Mouse (Mus musculus): ENCODE data around the gene Sun2.

The Sun2 gene

GRCm38 (mm10) chr15:79755977-79756625 lies 13.8 kb upstream of the Sun2 start:
- no peak for DNase-seq (ENCODE audit: low read depth, low spot score)

GRCm38 (mm10) chr15:79755176-79755575 lies 12.8 kb upstream of the Sun2 start:
- no peak for DNase-seq (ENCODE audit: low read depth, low spot score)

GRCm38 (mm10) chr15:79753873-79754272 lies 11.5 kb upstream of the Sun2 start:
- no peak for DNase-seq (ENCODE audit: low read depth, low spot score)

- no peak for DNase-seq (ENCODE audit: low read depth, low spot score)
Measured at GRCm38 (mm10) chr15:79753420-79753752, 11.1 kb upstream of the Sun2 start.

- no peak for DNase-seq (ENCODE audit: low read depth, low spot score)
Measured at GRCm38 (mm10) chr15:79752742-79753419, 10.5 kb upstream of the Sun2 start.

GRCm38 (mm10) chr15:79751772-79752171 lies 9.4 kb upstream of the Sun2 start:
- no peak for DNase-seq (ENCODE audit: low read depth, low spot score)

GRCm38 (mm10) chr15:79750266-79750665 lies 7.9 kb upstream of the Sun2 start:
- DNase-seq (ENCODE audit: low read depth, low spot score) = no peak

GRCm38 (mm10) chr15:79749162-79749561 lies 6.8 kb upstream of the Sun2 start:
- no peak for DNase-seq (ENCODE audit: low read depth, low spot score)

- DNase-seq (ENCODE audit: low read depth, low spot score) = no peak
Measured at GRCm38 (mm10) chr15:79747998-79748397, 5.7 kb upstream of the Sun2 start.

- DNase-seq (ENCODE audit: low read depth, low spot score) = no peak
Measured at GRCm38 (mm10) chr15:79745883-79746282, 3.5 kb upstream of the Sun2 start.

- DNase-seq (ENCODE audit: low read depth, low spot score) = no peak
Measured at GRCm38 (mm10) chr15:79745312-79745711, 3.0 kb upstream of the Sun2 start.

- DNase-seq (ENCODE audit: low read depth, low spot score) = no peak
Measured at GRCm38 (mm10) chr15:79744742-79745141, 2.4 kb upstream of the Sun2 start.

GRCm38 (mm10) chr15:79744001-79744400 lies 1.7 kb upstream of the Sun2 start:
- DNase-seq (ENCODE audit: low read depth, low spot score) = no peak

GRCm38 (mm10) chr15:79742706-79743023 lies 329 bp upstream of the Sun2 start:
- DNase-seq (ENCODE audit: low read depth, low spot score) = no peak

GRCm38 (mm10) chr15:79741173-79741858 lies 1.0 kb downstream of the Sun2 start:
- peak; percentile 87 for DNase-seq (ENCODE audit: low read depth, low spot score)

- no peak for DNase-seq (ENCODE audit: low read depth, low spot score)
Measured at GRCm38 (mm10) chr15:79740739-79741138, 1.6 kb downstream of the Sun2 start.

- peak; percentile 87 for DNase-seq (ENCODE audit: low read depth, low spot score)
Measured at GRCm38 (mm10) chr15:79734311-79734710, 8.0 kb downstream of the Sun2 start.

- no peak for DNase-seq (ENCODE audit: low read depth, low spot score)
Measured at GRCm38 (mm10) chr15:79733640-79734039, 8.7 kb downstream of the Sun2 start.

- peak; percentile 92 for DNase-seq (ENCODE audit: low read depth, low spot score)
Measured at GRCm38 (mm10) chr15:79733192-79733591, 9.1 kb downstream of the Sun2 start.

- no peak for DNase-seq (ENCODE audit: low read depth, low spot score)
Measured at GRCm38 (mm10) chr15:79731554-79731953, 10.8 kb downstream of the Sun2 start.

- DNase-seq (ENCODE audit: low read depth, low spot score) = no peak
Measured at GRCm38 (mm10) chr15:79728731-79729388, 13.5 kb downstream of the Sun2 start.

- no peak for DNase-seq (ENCODE audit: low read depth, low spot score)
Measured at GRCm38 (mm10) chr15:79728311-79728710, 14.0 kb downstream of the Sun2 start.

- DNase-seq (ENCODE audit: low read depth, low spot score) = no peak
Measured at GRCm38 (mm10) chr15:79727840-79728239, 14.5 kb downstream of the Sun2 start.
